Mouse (Mus musculus): ENCODE measurements around the gene Rnf121. TPM values are rescaled to one million over a fixed set of nuclear protein-coding genes. Genes with fewer than 3 reads are reported as not detected.

Gene Rnf121
- polyA plus RNA-seq, 1 experiment from 2014 or later, result 29.0 TPM

DNA sequence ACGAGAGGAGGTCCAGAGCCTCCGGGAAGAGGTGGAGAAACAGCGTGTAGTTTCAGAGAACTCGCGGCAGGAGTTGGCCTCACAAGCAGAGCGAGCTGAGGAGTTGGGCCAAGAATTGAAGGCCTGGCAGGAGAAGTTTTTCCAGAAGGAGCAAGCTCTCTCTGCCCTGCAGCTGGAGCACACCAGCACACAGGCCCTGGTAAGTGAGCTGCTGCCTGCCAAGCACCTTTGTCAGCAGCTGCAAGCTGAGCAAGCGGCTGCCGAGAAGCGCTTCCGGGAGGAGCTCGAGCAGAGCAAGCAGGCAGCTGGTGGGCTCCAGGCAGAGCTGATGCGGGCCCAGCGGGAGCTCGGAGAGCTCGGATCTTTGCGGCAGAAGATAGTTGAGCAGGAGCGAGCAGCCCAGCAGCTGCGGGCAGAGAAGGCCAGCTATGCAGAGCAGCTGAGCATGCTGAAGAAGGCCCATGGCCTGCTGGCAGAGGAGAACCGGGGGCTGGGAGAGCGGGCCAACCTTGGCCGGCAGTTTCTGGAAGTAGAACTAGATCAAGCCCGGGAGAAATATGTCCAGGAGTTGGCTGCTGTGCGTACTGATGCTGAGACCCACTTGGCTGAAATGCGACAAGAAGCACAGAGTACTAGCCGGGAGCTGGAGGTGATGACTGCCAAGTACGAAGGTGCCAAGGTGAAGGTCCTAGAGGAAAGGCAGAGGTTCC is 64.2 kb downstream of the Rnf121 start:
- Histone ChIP-seq H3K4me2 (ENCODE audit: low read depth, severe bottlenecking) (no peak overlapping the region), H3K9ac (ENCODE audit: low read length) (no peak overlapping the region), H3K4me3 (ENCODE audit: low read depth, low read length) (no peak overlapping the region), H3K36me3 (ENCODE audit: control insufficient read depth, insufficient read depth, low read length) (peaks cover 50% of the 10 kb centered on the region), H3K4me1 (ENCODE audit: control insufficient read depth, insufficient read depth, low read length) (no peaks in the 10 kb centered on the region), H3K9me3 (ENCODE audit: control insufficient read depth, low read length) (no peaks in the 10 kb centered on the region), H3K27me3 (ENCODE audit: control insufficient read depth, insufficient read depth, low read length) (no peaks in the 10 kb centered on the region), H3K27ac (replicated peaks; ENCODE audit: low read depth, low read length) (no peak overlapping the region)
- ATAC-seq (ENCODE audit: insufficient number of reproducible peaks, low FRiP score, low TSS enrichment, low read depth) (no peak), DNase-seq (ENCODE audit: low spot score) (no peak)
- 94% methylated on average over 26 of the region's 26 CpGs for WGBS

DNA sequence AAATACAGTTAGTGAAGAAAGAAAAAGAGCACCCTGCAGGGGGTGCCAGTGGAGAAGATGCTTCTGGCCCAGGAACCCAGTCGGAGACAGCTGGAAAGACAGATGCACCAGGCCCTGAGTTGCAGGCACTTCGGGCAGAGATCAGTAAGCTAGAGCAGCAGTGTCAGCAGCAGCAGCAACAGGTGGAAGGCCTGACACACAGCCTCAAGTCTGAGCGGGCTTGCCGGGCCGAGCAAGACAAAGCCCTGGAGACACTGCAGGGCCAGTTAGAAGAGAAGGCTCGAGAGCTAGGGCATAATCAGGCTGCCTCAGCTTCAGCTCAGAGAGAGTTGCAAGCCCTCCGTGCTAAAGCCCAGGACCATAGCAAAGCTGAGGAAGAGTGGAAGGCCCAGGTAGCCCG is 65.0 kb downstream of the Rnf121 start:
- H3K4me2 ChIP-seq (ENCODE audit: low read depth, severe bottlenecking), result no peak overlapping the region
- ATAC-seq (ENCODE audit: insufficient number of reproducible peaks, low FRiP score, low TSS enrichment, low read depth), result no peak
- H3K27ac ChIP-seq (replicated peaks; ENCODE audit: low read depth, low read length), result no peak overlapping the region
- H3K4me3 ChIP-seq (ENCODE audit: low read depth, low read length), result no peak overlapping the region
- H3K27me3 ChIP-seq (ENCODE audit: control insufficient read depth, insufficient read depth, low read length), result no peaks in the 10 kb centered on the region
- DNase-seq (ENCODE audit: low spot score), result no peak
- H3K36me3 ChIP-seq (ENCODE audit: control insufficient read depth, insufficient read depth, low read length), result peaks cover 58% of the 10 kb centered on the region
- 93% methylated on average over 8 of the region's 8 CpGs for WGBS
- no peaks in the 10 kb centered on the region for H3K9me3 ChIP-seq (ENCODE audit: control insufficient read depth, low read length)
- no peaks in the 10 kb centered on the region for H3K4me1 ChIP-seq (ENCODE audit: control insufficient read depth, insufficient read depth, low read length)
- H3K9ac ChIP-seq (ENCODE audit: low read length), result no peak overlapping the region

DNA sequence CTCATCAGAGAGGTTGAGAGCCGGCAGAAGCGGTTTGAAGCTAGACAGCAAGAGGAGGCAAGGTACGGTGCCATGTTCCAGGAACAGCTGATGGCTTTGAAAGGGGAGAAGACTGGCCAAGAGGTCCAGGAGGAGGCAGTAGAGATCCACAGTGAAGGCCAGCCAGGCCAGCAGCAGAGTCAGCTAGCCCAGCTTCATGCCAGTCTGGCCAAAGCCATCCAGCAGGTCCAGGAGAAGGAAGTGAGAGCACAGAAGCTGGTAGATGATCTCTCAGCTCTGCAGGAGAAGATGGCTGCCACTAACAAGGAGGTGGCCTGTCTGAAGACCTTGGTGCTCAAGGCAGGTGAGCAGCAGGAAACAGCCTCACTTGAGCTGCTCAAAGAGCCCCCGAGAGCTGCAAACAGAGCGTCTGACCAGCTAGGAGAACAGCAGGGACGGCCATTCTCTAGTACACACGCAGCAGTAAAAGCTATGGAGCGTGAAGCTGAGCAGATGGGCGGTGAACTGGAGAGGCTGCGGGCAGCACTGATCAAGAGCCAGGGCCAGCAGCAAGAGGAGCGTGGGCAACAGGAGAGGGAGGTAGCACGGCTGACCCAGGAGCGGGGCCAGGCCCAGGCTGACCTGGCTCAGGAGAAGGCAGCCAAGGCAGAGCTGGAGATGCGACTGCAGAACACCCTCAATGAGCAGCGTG is 65.7 kb downstream of the Rnf121 start:
- Histone ChIP-seq H3K4me1 (ENCODE audit: control insufficient read depth, insufficient read depth, low read length) (no peaks in the 10 kb centered on the region), H3K27me3 (ENCODE audit: control insufficient read depth, insufficient read depth, low read length) (no peaks in the 10 kb centered on the region), H3K4me3 (ENCODE audit: low read depth, low read length) (no peak overlapping the region), H3K27ac (replicated peaks; ENCODE audit: low read depth, low read length) (no peak overlapping the region), H3K36me3 (ENCODE audit: control insufficient read depth, insufficient read depth, low read length) (peaks cover 62% of the 10 kb centered on the region), H3K9ac (ENCODE audit: low read length) (no peak overlapping the region), H3K4me2 (ENCODE audit: low read depth, severe bottlenecking) (no peak overlapping the region), H3K9me3 (ENCODE audit: control insufficient read depth, low read length) (no peaks in the 10 kb centered on the region)
- ATAC-seq (ENCODE audit: insufficient number of reproducible peaks, low FRiP score, low TSS enrichment, low read depth), result no peak
- 94% methylated on average over 15 of the region's 15 CpGs for WGBS
- DNase-seq (ENCODE audit: low spot score), result no peak

DNA sequence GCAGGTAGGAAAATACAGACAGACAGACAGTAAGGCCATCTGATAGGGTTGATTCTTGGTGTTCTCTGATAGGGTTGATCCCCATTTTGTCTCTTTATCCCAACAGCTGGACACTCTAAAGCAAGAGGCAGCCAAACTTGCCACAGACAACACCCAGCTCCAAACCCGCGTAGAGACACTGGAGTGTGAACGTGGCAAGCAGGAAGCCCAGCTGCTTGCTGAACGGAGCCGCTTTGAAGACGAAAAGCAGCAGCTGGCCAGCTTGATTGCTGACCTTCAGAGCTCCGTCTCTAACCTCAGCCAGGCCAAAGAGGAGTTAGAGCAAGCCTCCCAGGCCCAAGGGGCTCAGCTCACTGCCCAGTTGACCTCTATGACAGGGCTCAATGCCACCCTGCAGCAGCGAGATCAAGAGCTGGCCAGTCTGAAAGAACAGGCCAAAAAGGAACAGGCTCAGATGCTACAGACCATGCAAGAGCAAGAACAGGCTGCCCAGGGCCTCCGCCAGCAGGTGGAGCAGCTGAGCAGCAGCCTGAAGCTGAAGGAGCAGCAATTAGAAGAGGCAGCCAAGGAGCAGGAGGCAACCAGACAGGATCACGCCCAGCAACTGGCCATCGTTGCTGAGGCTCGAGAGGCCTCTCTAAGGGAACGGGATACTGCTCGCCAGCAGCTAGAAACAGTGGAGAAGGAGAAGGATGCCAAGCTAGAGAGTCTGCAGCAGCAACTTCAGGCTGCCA is 66.9 kb downstream of the Rnf121 start:
- Histone ChIP-seq H3K9me3 (ENCODE audit: control insufficient read depth, low read length) (no peaks in the 10 kb centered on the region), H3K27me3 (ENCODE audit: control insufficient read depth, insufficient read depth, low read length) (no peaks in the 10 kb centered on the region), H3K4me1 (ENCODE audit: control insufficient read depth, insufficient read depth, low read length) (no peaks in the 10 kb centered on the region), H3K36me3 (ENCODE audit: control insufficient read depth, insufficient read depth, low read length) (peaks cover 65% of the 10 kb centered on the region), H3K4me2 (ENCODE audit: low read depth, severe bottlenecking) (no peak overlapping the region), H3K9ac (ENCODE audit: low read length) (no peak overlapping the region), H3K4me3 (ENCODE audit: low read depth, low read length) (no peak overlapping the region), H3K27ac (replicated peaks; ENCODE audit: low read depth, low read length) (no peak overlapping the region)
- ATAC-seq (ENCODE audit: insufficient number of reproducible peaks, low FRiP score, low TSS enrichment, low read depth), result no peak
- WGBS, result 69% methylated on average over 14 of the region's 14 CpGs
- DNase-seq (ENCODE audit: low spot score), result peak; percentile 85

DNA sequence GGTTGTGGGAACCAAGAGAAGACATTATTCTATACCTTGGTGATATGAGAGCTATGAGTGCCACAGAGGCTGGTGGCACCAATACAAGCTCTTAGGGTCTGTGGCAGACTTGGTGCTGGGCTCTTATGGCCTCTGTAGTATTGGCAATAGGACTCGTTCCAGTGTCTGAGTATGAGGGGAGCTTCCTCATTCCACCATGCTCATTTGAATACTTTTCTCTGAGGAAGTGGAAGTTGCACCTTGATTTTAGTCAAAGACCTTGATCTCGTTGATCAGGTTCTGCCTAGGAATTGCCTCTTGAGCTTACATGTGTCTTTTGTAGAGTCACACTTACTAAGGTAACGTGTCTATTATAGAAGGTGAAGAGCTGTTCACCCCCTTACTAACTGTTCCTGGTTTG is 71.0 kb downstream of the Rnf121 start:
- Histone ChIP-seq H3K27me3 (ENCODE audit: control insufficient read depth, insufficient read depth, low read length) (no peaks in the 10 kb centered on the region), H3K36me3 (ENCODE audit: control insufficient read depth, insufficient read depth, low read length) (peaks cover 43% of the 10 kb centered on the region), H3K4me3 (ENCODE audit: low read depth, low read length) (no peak overlapping the region), H3K4me2 (ENCODE audit: low read depth, severe bottlenecking) (no peak overlapping the region), H3K4me1 (ENCODE audit: control insufficient read depth, insufficient read depth, low read length) (no peaks in the 10 kb centered on the region), H3K9me3 (ENCODE audit: control insufficient read depth, low read length) (no peaks in the 10 kb centered on the region), H3K9ac (ENCODE audit: low read length) (no peak overlapping the region), H3K27ac (replicated peaks; ENCODE audit: low read depth, low read length) (no peak overlapping the region)
- DNase-seq (ENCODE audit: low spot score), result no peak
- ATAC-seq (ENCODE audit: insufficient number of reproducible peaks, low FRiP score, low TSS enrichment, low read depth), result no peak
- WGBS, result 100% methylated on average over 3 of the region's 3 CpGs

DNA sequence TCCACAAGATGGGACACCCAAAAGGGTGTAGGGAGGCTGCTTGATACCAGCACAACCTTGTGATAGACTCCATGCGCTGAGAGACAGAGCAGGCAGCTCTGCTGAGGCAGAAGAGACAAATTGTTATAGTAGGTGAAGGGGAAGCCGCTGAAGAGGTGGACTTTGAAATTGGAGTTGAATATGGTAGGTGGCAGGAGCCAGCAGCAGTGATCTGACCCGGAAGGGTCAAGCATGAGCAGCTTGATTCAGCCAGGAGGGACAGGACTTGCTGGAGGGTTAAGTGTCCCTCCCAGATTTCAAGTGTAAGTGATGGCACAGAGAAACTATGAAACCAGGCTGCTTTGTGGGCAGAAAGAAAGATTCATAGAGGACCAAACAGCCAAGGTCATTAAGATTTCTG is 80.2 kb downstream of the Rnf121 start:
- WGBS, result 83% methylated on average over 3 of the region's 3 CpGs
- no peaks in the 10 kb centered on the region for H3K27me3 ChIP-seq (ENCODE audit: control insufficient read depth, insufficient read depth, low read length)
- DNase-seq (ENCODE audit: low spot score) (no peak), ATAC-seq (ENCODE audit: insufficient number of reproducible peaks, low FRiP score, low TSS enrichment, low read depth) (no peak)
- no peak overlapping the region for H3K27ac ChIP-seq (replicated peaks; ENCODE audit: low read depth, low read length)
- H3K4me2 ChIP-seq (ENCODE audit: low read depth, severe bottlenecking), result no peak overlapping the region
- no peaks in the 10 kb centered on the region for H3K4me1 ChIP-seq (ENCODE audit: control insufficient read depth, insufficient read depth, low read length)
- no peak overlapping the region for H3K4me3 ChIP-seq (ENCODE audit: low read depth, low read length)
- peaks cover 14% of the 10 kb centered on the region; the same call in 1 of the 2 replicates for H3K36me3 ChIP-seq (ENCODE audit: control insufficient read depth, insufficient read depth, low read length)
- H3K9me3 ChIP-seq (ENCODE audit: control insufficient read depth, low read length), result no peaks in the 10 kb centered on the region
- no peak overlapping the region for H3K9ac ChIP-seq (ENCODE audit: low read length)

DNA sequence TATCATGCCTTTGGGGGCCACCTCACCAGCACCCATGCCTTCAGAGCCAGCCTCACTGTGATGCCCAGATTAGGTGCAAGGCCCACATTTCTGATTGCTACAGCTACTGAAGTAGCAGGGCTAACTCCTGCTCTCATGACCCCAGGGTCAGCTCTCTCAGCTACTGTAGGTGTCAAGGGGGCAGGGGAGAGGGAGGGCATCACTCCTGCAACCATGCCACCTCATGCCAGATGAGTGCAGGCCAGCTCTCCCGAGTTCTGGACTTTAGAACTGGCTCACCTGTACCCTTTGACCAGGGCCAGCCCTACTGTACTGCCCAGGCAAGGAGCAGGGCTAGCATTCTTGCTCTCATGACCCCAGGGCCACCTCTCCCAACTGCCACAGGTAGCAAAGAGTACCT is 82.5 kb downstream of the Rnf121 start:
- Histone ChIP-seq H3K4me1 (ENCODE audit: control insufficient read depth, insufficient read depth, low read length) (no peaks in the 10 kb centered on the region), H3K27me3 (ENCODE audit: control insufficient read depth, insufficient read depth, low read length) (no peaks in the 10 kb centered on the region), H3K9ac (ENCODE audit: low read length) (no peak overlapping the region), H3K9me3 (ENCODE audit: control insufficient read depth, low read length) (no peaks in the 10 kb centered on the region), H3K36me3 (ENCODE audit: control insufficient read depth, insufficient read depth, low read length) (peaks cover 6% of the 10 kb centered on the region; the same call in 1 of the 2 replicates), H3K4me2 (ENCODE audit: low read depth, severe bottlenecking) (no peak overlapping the region), H3K4me3 (ENCODE audit: low read depth, low read length) (no peak overlapping the region), H3K27ac (replicated peaks; ENCODE audit: low read depth, low read length) (no peak overlapping the region)
- no peak for ATAC-seq (ENCODE audit: insufficient number of reproducible peaks, low FRiP score, low TSS enrichment, low read depth)
- DNase-seq (ENCODE audit: low spot score), result no peak
- 68% methylated on average over 1 of the region's 1 CpGs for WGBS

DNA sequence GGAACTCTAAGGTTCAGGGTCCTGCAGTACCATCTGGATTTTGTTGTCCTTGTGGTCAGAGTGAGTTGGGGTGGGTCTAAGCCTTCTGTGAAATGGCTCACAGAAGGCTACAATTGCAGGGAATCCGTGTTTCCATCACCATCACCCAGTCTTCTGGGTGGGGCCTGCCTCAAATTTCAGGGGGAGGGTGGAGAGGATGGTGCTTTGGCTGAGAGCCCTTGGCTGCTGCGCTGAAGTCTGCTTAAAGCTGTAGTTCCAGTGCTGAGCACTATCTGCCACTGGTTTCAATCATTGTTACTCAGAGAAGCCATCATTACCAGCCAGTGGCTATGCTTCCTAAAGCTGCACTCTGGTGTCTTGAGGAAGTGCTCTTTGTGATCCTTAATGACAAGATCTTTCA is 90.8 kb downstream of the Rnf121 start:
- no peak overlapping the region for H3K9ac ChIP-seq (ENCODE audit: low read length)
- 16% methylated on average over 2 of the region's 2 CpGs for whole genome bisulfite sequencing
- H3K27me3 ChIP-seq (ENCODE audit: control insufficient read depth, insufficient read depth, low read length), result no peaks in the 10 kb centered on the region
- no peak overlapping the region; the same call in 1 of the 2 replicates for H3K27ac ChIP-seq (replicated peaks; ENCODE audit: low read depth, low read length)
- DNase-seq (ENCODE audit: low spot score) (no peak), ATAC-seq (ENCODE audit: insufficient number of reproducible peaks, low FRiP score, low TSS enrichment, low read depth) (no peak)
- H3K4me2 ChIP-seq (ENCODE audit: low read depth, severe bottlenecking), result no peak overlapping the region
- H3K4me3 ChIP-seq (ENCODE audit: low read depth, low read length), result no peak overlapping the region
- peaks cover 26% of the 10 kb centered on the region for H3K4me1 ChIP-seq (ENCODE audit: control insufficient read depth, insufficient read depth, low read length)
- no peaks in the 10 kb centered on the region for H3K9me3 ChIP-seq (ENCODE audit: control insufficient read depth, low read length)
- H3K36me3 ChIP-seq (ENCODE audit: control insufficient read depth, insufficient read depth, low read length), result no peaks in the 10 kb centered on the region; the same call in 1 of the 2 replicates
